Mouse (Mus musculus) adrenal gland, adult 8-10 months (tissue): ENCODE measurements around the gene Wipf1. TPM values are rescaled to one million over a fixed set of nuclear protein-coding genes. Genes with fewer than 3 reads are reported as not detected.

Source experiments
- DNase-seq: peaks from one replicate; pipeline ENCODE4 v3.0.0; 2022
- total RNA-seq, 4 experiments: library from RNA; stranded (reverse); gene quantifications; 2 replicates each; pipeline ENCODE4 v1.2.4; 2022

Wipf1 gene
- total RNA-seq, 4 experiments from 2014 or later: 14.3 to 30.5 (median 19.8) TPM

DNA sequence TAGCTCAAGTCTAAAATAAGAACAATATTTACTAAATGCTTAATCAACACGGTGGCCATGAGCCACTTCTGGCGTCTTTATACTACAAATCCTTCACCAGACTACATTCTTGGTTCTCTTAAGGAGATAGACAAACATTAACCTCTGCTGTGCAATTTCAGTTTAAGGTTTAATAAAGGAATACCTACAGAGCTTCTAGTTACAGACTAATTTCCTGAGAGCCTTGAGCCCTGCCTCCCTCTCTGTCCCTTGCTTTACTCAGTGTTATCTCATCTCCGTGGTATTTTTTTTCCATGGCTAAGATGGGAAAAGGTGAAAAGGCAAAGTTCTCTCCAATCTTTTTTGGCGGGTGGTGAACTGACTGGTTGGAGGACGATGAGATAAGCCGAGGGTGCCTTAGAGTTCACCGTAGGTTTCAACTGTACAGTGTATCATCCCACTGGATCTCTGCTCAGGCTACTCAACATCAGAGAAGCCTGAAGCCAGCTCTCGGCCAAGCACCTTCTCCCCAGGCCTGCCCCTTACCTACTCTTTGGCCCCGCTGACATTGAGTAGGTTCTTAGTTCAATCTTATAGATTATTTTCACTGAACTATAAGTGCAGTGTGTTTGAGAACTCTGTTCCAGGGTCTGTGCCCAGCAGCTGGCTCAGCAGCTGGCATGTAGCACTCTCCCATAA lies 149.1 kb downstream of the Wipf1 start:
- DNase-seq: no peak

DNA sequence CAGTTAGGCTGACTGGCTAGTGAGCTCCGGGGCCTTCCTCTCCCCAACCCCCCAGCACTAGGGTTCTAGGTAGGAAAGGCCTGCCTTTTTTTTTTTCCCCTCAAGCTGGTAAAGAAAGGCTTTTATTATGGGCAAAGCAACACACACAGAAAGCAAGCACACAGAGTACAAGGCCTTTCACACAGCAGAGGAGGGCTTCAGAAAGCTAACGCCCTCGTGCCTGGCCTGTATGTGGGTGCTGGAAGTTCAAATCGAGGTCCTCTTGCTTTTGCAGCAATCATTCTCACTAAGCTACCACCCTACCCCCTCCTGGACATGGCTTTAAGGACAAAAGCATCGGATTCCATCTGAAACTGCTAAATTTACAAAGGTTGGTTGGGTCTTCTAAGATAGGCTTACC lies 149.9 kb downstream of the Wipf1 start:
- no peak for DNase-seq

Other genes with a start within 250 kb of the Wipf1 start
- 10 to 100 TPM; 23.9 to 33.8 (median 30.1) TPM for gene Scrn3, start 217.1 kb downstream of the Wipf1 start, total RNA-seq
- gene Cir1, start 217.0 kb downstream of the Wipf1 start, total RNA-seq: 10 to 100 TPM; 18.0 to 24.0 (median 20.5) TPM
- 10 to 100 TPM in 1 of 4 experiments, 1 to 10 TPM in 3; 8.5 to 12.8 (median 9.1) TPM for gene Gpr155, start 143.2 kb downstream of the Wipf1 start, total RNA-seq
- under 1 TPM in 3 of 4 experiments, not detected in 1; 0.05 to 0.09 (median 0.06) TPM for gene Chrna1, start 50.6 kb upstream of the Wipf1 start, total RNA-seq
- gene Chn1, start 245.6 kb upstream of the Wipf1 start, total RNA-seq: 10 to 100 TPM; 14.9 to 20.4 (median 16.5) TPM